Mouse (Mus musculus): Measurements from ENCODE around the gene Syne2.

- TF ChIP-seq POLR2A (IDR thresholded peaks at IDR 0.05; ENCODE audit: low read depth, low read length) (no peak), CTCF (IDR thresholded peaks at IDR 0.05; ENCODE audit: extremely low read depth, insufficient read depth, insufficient read length, insufficient replicate concordance) (peak; percentile 66; the same call in 1 of the 2 replicates)
Measured at GRCm38 (mm10) chr12:75772424-75773034, 45.4 kb upstream of the Syne2 start.

Measured in spleen, adult 2 months (tissue).